Mouse (Mus musculus) intestine, embryonic 14.5 days (tissue): ENCODE data around the gene Apoc1. TPM values are rescaled to one million over a fixed set of nuclear protein-coding genes. Genes with fewer than 3 reads are reported as not detected.

Experiments used
- ATAC-seq: fragments of 200-750 bp; cut with Nextera tagmentation; replicated peaks from 2 replicates; pipeline ENCODE4 v1.8.0; 2017; ENCODE audit warnings: low read depth, moderate number of reproducible peaks, moderate TSS enrichment, moderate library complexity; ENCODE audit not compliant: low FRiP score, low TSS enrichment
- DNase-seq: peaks from one replicate; pipeline ENCODE4 v3.0.0-alpha.2; 2018; ENCODE audit warnings: low spot score
- H3K27ac ChIP-seq: fragments of 300-500 bp; sonication (generic); 2 replicates; pipeline ENCODE4 v1.5.1; 2014; ENCODE audit warnings: low read depth, mild to moderate bottlenecking, control low read depth
- H3K27me3 ChIP-seq: fragments of 300-500 bp; sonication (generic); replicated peaks from 2 replicates; pipeline ENCODE4 v1.6.1; 2014; ENCODE audit warnings: low read length, control low read depth; ENCODE audit not compliant: control insufficient read depth, insufficient read depth
- H3K36me3 ChIP-seq: fragments of 300-500 bp; sonication (generic); 2 replicates; pipeline ENCODE4 v1.6.1; 2014; ENCODE audit warnings: low read length, control low read depth; ENCODE audit not compliant: control insufficient read depth, insufficient read depth
- H3K4me1 ChIP-seq: fragments of 300-500 bp; sonication (generic); replicated peaks from 2 replicates; pipeline ENCODE4 v1.6.1; 2014; ENCODE audit warnings: low read length, control low read depth, mixed read lengths; ENCODE audit not compliant: control insufficient read depth, insufficient read depth
- H3K4me2 ChIP-seq: fragments of 300-500 bp; sonication (generic); 2 replicates; pipeline ENCODE4 v1.6.1; 2014; ENCODE audit warnings: low read length
- H3K4me3 ChIP-seq: fragments of 300-500 bp; sonication (generic); 2 replicates; pipeline ENCODE4 v1.5.1; 2014; ENCODE audit warnings: low read depth, low read length, control low read depth, mixed read lengths
- H3K9ac ChIP-seq: fragments of 300-500 bp; sonication (generic); 2 replicates; pipeline ENCODE4 v1.6.1; 2014; ENCODE audit warnings: mild to moderate bottlenecking, low read length
- H3K9me3 ChIP-seq: fragments of 300-500 bp; sonication (generic); 2 replicates; pipeline ENCODE4 v1.6.1; 2016; ENCODE audit warnings: low read length, control low read depth; ENCODE audit not compliant: control insufficient read depth
- WGBS: fragments of 180-500 bp; shearing (Covaris S2); extraction: QIAGEN DNeasy Blood & Tissue Kit; methylation state at CpG from one replicate; pipeline ENCODE4 v1.1.7; 2014; 5-methylcytosine and 5-hydroxymethylcytosine counted together
- polyA plus RNA-seq: library from polyadenylated mRNA; unstranded; fragments of >200 nt; fragmentation: Nextera tagmentation; extraction: Ambion mirVana; gene quantifications from 2 replicates; pipeline ENCODE4 v1.2.1, GENCODE M21; 2014

Gene Apoc1
- polyA plus RNA-seq, 1 experiment from 2014 or later, result 9.1 TPM

DNA sequence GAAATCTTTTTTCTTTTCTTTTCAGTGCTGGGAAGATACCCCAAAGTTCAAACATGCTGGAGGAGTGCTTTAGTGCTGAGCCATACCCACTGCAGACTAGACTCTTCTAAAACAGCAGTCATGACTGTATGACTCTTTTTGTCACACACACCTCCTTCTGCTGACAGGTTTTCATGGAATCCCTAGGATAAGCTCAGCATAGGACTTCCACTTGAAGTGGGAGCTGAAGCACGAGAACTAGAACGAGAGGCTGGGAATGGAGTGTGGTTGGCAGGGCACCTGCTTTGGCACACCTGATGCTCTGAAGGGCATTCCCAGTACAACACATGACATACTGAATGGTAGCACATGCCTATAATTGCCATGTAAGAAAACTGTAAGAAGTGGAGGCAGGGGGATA, 39.8 kb downstream of the Apoc1 start:
- Histone ChIP-seq H3K27ac (no peak overlapping the region), H3K4me2 (no peak overlapping the region), H3K36me3 (peaks cover 74% of the 10 kb centered on the region), H3K9ac (no peak overlapping the region), H3K27me3 (no peaks in the 10 kb centered on the region), H3K4me1 (no peaks in the 10 kb centered on the region), H3K4me3 (no peak overlapping the region), H3K9me3 (no peaks in the 10 kb centered on the region)
- ATAC-seq (no peak), DNase-seq (no peak)
- 88% methylated on average over 2 of the region's 2 CpGs for WGBS

DNA sequence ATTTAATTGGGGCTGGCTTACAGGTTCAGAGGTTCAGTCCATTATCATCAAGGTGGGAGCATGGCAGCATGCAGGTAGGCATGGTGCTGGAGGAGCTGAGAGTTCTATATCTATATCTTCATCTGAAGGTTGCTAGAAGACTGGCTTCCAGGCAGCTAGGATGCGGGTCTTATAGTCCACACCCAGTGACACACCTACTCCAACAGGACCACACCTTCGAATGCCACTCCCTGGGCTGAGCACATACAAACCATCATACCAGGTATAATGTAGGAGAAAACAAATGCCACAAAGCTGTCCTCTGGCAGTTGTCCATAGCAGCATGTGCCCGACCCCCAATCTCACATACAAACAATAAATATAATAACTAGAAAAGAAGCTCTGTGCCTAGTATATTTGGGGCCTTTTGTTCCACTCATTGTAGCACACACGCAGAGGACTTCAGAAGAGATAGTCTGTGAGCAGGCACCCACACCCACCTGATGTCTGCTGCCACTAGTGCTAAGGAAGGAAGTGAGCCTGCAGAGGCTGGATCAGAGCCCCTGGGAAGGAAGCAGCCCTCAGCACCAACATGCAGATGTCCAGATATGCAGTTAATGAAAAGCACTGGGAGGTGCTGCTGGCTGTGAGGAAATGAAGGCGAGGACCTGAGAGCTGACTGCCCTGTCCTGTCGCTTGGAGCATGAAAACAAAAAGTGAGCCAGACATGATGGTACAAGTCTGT, 41.2 kb downstream of the Apoc1 start:
- ATAC-seq (no peak), DNase-seq (no peak)
- Histone ChIP-seq H3K4me1 (no peaks in the 10 kb centered on the region), H3K4me3 (no peak overlapping the region), H3K4me2 (no peak overlapping the region), H3K36me3 (peaks cover 85% of the 10 kb centered on the region), H3K27me3 (no peaks in the 10 kb centered on the region), H3K9me3 (no peaks in the 10 kb centered on the region), H3K9ac (no peak overlapping the region), H3K27ac (no peak overlapping the region)
- WGBS, result 87% methylated on average over 6 of the region's 6 CpGs

DNA sequence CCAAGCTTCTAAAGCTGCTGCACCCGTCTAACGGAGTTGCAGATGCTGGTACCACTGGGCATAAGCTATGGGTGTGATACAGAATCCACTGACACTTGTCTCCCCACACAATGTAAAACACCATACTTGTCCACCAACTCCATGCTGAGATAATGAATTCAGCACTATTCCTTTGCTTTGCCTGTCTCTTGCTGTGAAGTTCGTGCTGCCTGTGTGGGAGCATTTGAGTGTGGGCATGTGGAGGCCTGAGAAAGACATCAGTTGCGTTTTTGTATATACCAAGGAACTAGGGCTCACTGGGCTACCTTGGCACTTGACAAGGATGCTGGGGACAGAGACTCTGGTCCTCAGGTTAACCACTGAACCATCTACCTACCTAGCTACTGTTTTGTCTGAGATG, 51.2 kb downstream of the Apoc1 start:
- ATAC-seq (no peak), DNase-seq (no peak)
- no peak overlapping the region for H3K27ac ChIP-seq
- H3K4me3 ChIP-seq, result no peak overlapping the region
- H3K4me1 ChIP-seq, result no peaks in the 10 kb centered on the region
- H3K9ac ChIP-seq, result no peak overlapping the region
- H3K9me3 ChIP-seq, result no peaks in the 10 kb centered on the region
- no peak overlapping the region for H3K4me2 ChIP-seq
- 91% methylated on average over 4 of the region's 4 CpGs for WGBS
- H3K27me3 ChIP-seq, result no peaks in the 10 kb centered on the region
- H3K36me3 ChIP-seq, result peaks cover 96% of the 10 kb centered on the region

Other genes starting within 250 kb of the Apoc1 start
- 7.5 and 8.5 TPM in 2 replicates for gene Mark4, start 233.8 kb downstream of the Apoc1 start, polyA plus RNA-seq
- gene Exoc3l2, start 229.3 kb downstream of the Apoc1 start, polyA plus RNA-seq, result 0.76 and 0.90 TPM in 2 replicates
- gene Bloc1s3, start 184.3 kb downstream of the Apoc1 start, polyA plus RNA-seq, result 0.93 and 1.2 TPM in 2 replicates
- 113 TPM in 2 replicates for gene Trappc6a, start 184.3 kb downstream of the Apoc1 start, polyA plus RNA-seq
- gene Nkpd1, start 174.8 kb downstream of the Apoc1 start, polyA plus RNA-seq, result 0.09 and 0.27 TPM in 2 replicates
- gene Ppp1r37, start 129.6 kb downstream of the Apoc1 start, polyA plus RNA-seq, result 4.4 and 6.0 TPM in 2 replicates
- gene Zfp296, start 115.4 kb downstream of the Apoc1 start, polyA plus RNA-seq, result 1.1 and 1.4 TPM in 2 replicates
- gene Gemin7, start 115.1 kb downstream of the Apoc1 start, polyA plus RNA-seq, result 176 and 180 TPM in 2 replicates
- 41.4 and 46.4 TPM in 2 replicates for gene Clasrp, start 88.2 kb downstream of the Apoc1 start, polyA plus RNA-seq
- 9.4 and 9.5 TPM in 2 replicates for gene Relb, start 63.2 kb downstream of the Apoc1 start, polyA plus RNA-seq
- 75.2 and 84.6 TPM in 2 replicates for gene Clptm1, start 27.6 kb downstream of the Apoc1 start, polyA plus RNA-seq
- gene Apoc2, start 14.7 kb downstream of the Apoc1 start, polyA plus RNA-seq, result 11.5 and 13.7 TPM in 2 replicates
- not detected in 2 replicates for gene Gm44805, start 11.2 kb downstream of the Apoc1 start, polyA plus RNA-seq
- 0.17 TPM in 1 of 2 replicates, not detected in the other for gene Apoc4, start 11.2 kb downstream of the Apoc1 start, polyA plus RNA-seq
- 227 and 233 TPM in 2 replicates for gene Apoe, start 6.5 kb upstream of the Apoc1 start, polyA plus RNA-seq
- gene Tomm40, start 22.8 kb upstream of the Apoc1 start, polyA plus RNA-seq, result 143 and 174 TPM in 2 replicates
- 136 TPM in 2 replicates for gene Nectin2, start 57.8 kb upstream of the Apoc1 start, polyA plus RNA-seq
- gene Bcam, start 78.4 kb upstream of the Apoc1 start, polyA plus RNA-seq, result 89.6 and 93.4 TPM in 2 replicates
- gene Cblc, start 104.1 kb upstream of the Apoc1 start, polyA plus RNA-seq, result 13.5 and 14.0 TPM in 2 replicates
- 9.5 and 13.5 TPM in 2 replicates for gene Bcl3, start 130.1 kb upstream of the Apoc1 start, polyA plus RNA-seq
- gene Gm19345, start 159.3 kb upstream of the Apoc1 start, polyA plus RNA-seq, result 0.31 and 0.42 TPM in 2 replicates
- not detected in 2 replicates for gene Ceacam16, start 168.6 kb upstream of the Apoc1 start, polyA plus RNA-seq
- gene Ceacam19, start 195.3 kb upstream of the Apoc1 start, polyA plus RNA-seq, result not detected in 2 replicates
- 10.6 and 11.9 TPM in 2 replicates for gene Pvr, start 228.5 kb upstream of the Apoc1 start, polyA plus RNA-seq